Mouse (Mus musculus) lung, postnatal 4 days (tissue): Measurements from ENCODE around the gene Lrrc32.

Source experiments
- DNase-seq, 2 experiments: peaks; one replicate each; pipeline ENCODE4 v3.0.0; 2021

Gene Lrrc32

DNA sequence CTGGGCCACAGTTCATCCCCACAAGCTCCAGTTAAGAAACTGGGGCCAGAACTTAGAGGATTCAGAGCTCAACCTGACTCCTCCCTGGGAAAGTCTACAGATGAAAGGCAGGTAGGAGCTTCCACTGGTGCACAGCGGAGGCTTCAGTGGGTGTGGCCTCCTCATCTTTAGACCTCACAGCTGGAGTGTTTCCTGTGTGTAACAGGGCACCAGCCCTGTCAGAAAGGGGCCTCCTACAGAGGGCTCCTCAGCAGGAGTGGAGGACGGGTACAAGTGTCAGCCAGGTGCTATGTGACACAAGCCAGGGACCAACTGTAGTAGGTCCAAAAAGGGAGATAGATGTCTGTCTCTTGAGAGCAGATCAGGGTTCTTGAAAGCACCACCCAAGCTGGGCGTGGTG lies 24.2 kb downstream of the Lrrc32 start:
- DNase-seq = no peak

DNA sequence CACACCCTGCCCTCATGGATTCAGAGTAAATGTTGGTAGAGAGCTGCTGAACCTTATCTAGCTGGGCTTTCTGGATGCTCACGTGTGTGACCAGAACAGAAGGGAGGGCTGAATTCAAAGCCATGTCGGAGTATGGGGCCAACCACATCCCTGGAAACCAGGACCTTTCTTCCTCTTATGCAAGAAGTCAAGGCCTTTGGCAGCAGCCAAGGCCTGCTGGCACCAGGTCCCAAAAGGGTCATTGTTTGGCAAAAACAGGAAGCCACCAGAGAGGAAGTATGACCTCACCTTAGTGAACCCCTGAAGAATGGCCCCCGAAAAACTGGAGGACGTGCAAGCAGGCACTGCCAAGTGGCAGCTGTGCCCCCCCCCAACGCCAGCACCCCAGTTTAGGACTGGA lies 33.5 kb downstream of the Lrrc32 start:
- DNase-seq = peak; percentile 55 to 73

DNA sequence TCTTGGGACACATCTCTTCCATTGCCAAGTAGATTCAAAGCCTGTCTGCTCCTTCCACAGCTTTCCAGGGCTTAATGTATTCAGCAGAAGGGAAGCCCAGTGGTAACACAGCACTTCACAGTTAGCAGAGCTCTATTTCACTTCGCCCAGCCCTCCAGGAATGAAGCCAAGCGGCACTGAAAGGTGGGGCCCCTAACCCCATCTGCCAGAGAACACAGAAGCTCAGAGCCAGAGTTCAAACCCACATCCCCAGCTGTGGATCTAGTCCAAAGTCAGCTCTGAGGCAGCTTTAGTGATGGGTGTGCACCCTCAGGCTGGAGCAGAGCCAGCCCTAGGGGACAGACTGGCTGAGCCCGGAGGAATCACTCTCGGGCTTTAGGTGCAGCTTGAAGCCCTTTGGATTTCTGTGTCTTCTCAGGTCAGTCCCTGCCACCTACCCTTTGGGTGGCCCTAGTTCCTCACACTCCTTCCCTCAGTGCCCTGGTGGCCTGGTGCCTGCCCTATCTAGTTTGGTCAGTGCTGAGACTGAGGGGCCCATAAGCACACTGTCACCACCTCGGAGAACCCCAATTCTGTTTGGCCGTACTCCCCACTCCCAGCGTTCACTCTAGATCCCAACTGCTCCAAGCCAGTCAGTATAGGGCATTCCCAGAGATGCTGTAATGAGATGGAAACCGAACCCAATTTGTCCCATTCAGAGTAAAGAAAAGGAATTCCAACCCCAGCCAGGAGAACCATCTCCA lies 34.2 kb downstream of the Lrrc32 start:
- peak; percentile 56 to 76 for DNase-seq

DNA sequence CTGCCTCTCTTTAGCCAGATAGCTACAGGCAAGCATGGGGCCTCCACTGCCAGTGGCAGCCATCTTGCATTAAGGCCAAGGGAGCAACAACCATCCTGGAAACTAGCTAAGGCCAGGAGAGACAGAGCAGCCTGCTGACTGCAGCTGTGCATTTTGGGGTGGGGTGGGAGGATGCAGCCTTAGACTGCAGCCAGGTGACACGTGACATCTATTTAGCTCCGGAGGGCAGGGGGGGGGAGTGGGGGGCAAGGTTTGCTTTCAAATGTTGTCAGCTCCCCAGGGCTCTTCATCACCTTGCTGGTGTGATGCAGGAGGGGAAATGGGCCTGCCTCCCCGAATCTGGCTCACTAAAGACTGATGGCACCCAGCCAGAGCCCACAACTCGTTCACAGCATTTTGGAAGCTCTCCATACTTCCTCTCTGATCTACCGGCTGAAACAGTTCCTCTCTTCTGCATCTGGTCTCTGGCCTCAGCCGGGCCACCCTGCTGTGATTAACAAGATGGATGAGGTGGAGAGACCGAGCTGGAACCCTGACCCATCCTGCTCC lies 34.8 kb downstream of the Lrrc32 start:
- DNase-seq = peak; percentile 69 to 81

DNA sequence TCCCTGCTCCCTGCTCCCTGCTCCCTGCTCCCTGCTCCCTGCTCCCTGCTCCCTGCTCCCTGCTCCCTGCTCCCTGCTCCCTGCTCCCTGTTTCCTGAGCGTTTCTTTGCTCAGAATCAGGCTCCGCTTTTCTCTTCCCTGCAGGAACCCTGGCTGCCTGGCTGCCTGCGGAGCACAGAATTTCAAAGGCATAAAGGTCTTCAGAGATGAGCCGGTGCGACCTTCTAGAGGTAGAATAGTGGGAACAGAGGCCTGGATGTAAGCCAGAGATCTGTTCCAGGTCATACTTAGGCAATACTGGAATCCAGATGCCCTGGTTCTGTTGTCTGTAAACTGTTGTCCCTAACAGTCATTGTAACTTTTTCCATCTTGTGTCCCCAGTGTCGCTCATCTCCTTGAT lies 35.3 kb downstream of the Lrrc32 start:
- DNase-seq = no peak

DNA sequence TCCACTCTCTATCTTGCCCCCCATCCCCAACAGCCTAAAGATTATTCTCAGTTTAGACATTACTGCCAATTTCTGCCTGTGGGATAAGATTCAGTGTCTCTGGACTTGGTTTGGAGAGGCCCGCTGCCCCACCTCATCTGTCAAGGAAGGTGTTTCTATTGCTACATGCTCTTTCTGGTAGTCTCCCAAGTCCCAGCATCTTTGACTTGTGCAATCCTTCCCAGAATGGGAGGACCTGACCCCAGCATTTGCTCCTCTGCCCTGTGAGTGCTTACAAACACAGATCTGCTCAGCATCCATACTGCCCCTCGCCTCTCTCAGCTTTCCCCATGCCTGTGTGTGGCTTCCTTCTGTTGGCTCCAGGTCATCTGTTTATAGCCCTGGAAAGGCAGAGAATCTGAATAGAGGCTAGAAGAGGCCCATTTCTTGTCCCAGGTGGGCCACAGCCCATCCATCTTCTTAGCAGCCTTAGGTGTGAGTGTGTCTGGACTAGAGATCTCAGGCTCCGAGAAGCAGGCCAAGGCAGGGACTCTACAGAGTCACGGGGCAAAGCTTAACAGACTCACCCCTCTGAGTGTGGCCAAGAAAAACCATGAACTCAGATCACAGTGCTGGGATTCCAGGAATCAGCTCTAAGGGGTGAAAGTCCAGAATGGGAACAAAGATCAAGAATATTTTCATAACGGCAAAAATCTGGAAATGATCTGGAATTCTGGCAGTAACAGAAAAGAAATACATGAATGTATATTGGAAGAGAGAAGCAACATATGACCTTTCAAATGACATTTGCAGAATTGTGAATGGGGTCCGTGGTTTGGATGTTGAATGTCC lies 36.0 kb downstream of the Lrrc32 start:
- no peak for DNase-seq

DNA sequence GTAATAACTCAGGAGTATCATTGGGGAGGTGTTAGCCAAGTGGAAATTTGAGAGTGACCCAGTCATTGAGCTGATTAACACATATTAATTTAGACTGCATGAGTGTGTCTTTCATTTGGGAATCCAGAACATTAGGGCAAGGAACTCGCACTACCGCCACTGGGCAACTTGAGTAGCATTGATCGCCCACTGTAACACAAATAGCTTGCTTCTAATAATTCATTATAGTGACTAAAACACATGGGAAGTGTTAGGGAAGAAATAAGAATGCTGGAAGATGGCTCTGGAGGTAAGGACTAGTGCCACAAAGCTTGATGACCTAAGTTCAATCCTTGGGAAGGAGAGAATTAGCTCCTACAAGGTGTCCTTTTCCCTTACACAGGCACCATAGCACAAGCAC lies 38.0 kb downstream of the Lrrc32 start:
- no peak for DNase-seq

DNA sequence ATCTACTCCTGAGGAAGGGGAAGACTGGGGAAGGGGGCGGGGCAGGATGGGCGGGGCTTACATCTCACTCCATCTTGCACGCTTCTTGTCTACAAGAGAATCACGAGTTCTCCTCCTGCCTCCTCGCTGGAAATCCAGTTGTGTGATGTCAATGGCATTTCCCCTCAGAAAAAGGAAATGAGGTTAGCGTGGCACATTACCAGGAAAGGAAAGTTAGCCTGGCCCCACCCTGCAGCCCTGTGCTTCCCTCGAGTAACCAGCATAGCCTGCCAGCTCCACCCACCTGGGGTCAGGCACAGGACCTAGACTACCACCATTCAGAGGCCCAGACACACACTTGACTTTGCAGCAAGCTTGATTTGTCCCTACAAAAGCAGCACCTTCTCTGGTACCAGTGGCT lies 42.5 kb downstream of the Lrrc32 start:
- DNase-seq = peak; percentile 59 to 68

DNA sequence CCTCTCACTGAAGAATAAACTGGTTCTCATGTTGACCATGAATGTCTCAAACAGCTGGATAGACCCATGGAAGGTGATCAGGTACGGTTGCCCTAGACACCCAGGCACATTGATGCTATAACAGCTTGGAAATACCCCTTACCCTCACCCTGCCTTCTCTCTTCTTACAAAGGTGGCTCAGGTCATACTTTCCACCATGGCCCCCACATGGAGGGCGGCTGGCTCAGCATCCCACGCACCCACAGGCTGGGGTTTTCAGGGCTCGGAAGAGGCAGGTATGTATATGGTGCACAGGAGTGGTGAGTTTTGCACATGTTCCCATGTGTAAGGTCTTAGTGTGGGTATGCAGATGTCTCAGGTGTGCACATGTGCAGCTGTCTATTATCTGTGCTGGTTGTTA lies 43.9 kb downstream of the Lrrc32 start:
- DNase-seq = no peak

DNA sequence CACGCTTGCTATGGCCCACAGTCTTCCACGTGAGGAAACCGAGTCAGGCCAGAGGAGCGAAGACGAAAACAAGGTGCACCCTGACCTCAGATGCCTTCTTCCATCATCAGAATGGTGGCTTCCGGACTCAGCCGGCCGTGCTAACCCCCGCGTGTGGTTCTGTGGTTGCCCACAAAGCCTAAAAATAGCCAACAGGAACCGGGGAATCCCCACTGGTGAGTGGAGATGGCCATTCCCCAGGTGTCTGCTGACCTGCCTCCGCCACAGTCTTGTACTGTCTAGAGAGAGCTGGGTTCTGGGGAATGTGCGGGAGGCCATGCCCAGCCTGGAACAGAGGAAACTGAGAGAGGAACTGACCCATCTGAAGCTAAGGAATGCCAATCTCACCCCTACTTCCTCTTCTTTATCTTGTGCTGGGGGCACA lies 45.4 kb downstream of the Lrrc32 start:
- DNase-seq = peak; percentile 32 to 41

DNA sequence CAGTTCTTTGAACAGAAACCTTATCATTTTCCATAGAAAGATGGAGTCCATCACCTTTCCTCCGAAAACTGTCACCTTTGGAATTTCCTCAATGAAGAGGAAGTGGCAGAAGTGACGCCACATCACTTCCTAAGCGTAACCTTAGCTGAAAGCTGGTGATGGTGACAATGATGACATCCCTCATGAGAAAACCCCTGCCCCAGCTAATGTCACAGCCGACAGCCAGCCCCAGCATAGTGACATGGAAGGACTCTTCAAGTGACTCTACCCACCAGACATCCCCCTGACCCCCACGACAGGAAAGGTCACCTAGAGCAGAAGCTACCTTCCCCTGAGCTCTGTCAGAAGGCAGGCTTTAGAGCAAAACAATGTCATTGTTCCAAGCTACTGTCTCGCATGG lies 46.1 kb downstream of the Lrrc32 start:
- DNase-seq = no peak

DNA sequence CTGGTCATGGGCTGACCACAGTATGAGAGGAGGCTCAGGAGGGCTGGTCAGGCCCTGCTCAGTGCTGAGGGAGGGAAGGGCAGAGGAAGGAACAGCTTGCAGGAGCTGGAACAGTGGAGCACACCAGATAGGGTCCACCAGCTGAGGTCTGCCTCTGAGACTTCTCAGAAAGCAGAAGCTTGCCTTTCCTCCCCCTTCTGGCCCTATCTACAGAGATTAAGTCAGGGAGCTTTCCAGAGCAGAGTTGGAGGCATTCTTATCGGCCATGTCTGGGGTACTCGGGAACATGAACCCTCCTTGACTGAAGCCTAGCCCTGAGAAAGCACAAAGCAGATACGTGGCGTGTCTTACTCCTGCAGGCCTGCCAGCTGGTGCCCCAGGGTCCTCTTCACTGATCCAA lies 46.8 kb downstream of the Lrrc32 start:
- DNase-seq = no peak

DNA sequence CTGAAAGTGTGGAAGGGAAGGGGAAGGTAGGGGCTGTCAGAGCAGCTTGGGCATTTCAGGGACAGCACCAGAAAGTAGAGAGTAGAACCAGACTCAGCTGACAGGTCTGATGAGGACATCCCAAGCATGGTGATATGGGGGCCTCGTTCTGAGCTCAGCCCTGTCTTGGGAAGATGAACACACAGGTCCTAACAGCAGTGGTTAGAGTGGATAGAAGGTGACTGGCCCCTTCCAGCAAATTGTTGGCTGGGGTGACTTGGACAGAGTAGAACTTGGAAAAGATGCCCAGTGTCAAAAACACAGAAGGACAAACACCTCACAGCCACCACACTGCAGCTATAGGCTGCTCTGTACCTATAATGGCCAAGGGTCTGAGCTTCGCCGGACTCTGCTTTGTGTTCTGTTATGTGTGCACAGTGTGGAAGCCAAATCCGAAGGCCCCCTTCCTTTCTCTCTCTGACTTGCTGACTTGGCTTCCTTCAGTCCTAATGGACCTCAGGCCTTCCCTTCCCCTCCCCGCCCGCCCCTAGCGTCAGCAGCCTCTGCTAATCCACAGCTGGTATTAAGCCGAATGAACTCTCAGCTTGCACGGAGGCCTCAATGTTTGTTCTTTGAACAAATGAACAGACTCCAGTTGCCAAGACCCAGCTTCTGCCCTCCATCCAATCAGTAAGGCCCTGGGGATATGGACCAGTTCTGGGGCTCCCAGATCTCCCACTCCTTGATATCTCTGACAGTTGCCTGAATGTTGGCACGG lies 48.3 kb downstream of the Lrrc32 start:
- DNase-seq = peak in 1 of 2 experiments; percentile 36

DNA sequence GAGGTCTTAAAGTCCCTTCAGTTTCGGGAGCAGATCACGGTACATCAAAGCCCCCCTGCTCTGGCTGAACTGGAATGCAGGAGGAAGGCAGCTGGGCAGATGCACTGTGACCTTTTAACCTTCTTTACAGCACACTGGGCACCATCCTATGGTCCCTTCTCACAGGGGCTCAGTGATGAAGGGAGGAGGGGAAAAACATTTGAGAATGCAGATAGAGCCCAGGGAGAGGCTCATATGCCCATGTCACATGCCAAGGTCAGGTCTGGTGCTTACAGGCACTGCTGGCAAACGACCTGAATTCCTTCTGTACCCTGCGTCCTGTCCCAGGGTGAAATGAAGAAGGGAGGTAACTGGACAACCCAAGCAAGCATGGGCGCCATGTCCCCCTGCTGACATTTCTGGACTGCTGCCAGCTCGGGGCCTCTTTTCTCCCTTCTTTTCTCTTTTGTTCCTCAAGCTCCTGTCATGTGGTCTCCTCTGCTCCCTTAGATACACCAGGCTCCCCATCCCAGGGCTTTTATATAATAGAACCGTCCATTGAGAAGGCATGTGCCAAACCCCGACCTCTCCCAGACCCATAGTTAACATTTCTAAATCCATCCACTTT lies 49.0 kb downstream of the Lrrc32 start:
- DNase-seq = no peak

DNA sequence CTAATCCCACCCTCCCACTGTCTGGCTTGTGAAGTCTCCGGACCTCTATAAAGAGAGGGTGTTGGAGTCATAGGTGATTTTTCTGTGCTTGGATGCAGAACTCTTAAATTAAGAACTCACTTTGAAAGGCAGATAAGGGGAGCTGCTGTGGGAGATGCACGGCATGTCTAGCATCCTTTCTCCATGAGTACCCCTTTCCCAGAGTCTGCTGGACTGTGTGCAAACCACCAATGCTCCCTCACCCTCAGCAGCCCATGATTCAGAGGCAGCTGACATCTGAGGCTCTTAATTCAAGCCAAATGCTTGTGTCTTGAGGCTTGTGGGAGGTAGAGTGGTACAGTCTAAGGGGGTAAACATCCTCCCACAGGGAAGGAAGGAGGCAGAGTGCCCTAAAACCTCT lies 51.8 kb downstream of the Lrrc32 start:
- no peak for DNase-seq

DNA sequence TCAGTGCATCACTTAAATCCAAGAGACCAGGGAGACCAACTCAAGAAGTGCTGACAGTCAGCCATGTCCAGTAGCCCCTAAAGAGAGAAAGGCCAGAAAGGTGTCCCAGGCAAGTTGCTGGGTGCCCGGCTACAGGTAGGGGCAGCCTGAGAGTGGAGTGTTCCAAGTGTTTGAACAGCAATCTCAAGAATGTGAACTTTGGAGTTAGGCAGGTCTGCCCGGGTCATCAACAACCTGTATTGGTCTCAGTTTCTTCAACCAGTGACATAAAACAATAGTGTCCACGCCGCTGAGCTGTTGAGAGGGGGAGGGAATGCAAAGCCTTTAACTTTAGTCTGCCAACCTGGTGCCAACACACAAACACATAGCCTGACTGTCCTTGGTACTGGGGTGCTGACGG lies 52.5 kb downstream of the Lrrc32 start:
- peak in 1 of 2 experiments; percentile 54 for DNase-seq

DNA sequence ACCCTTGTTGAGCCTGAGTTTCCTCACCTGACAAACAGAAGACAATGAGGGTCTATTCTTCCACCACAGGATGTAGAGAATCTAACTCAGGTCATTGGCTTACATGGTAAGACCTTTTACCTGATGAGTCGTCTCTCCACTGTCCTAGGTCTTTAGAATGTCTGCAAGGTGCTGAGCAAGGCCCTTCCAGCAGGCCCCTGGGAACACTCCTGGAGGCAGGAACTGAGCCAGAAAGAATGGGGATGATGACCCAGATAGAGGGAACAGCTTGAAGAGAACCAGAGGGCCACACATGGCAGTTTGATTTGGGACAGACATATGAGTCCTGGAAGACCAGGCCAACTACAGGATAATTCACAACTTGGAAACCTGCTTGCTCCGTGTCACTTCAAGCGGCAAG lies 53.2 kb downstream of the Lrrc32 start:
- no peak for DNase-seq

DNA sequence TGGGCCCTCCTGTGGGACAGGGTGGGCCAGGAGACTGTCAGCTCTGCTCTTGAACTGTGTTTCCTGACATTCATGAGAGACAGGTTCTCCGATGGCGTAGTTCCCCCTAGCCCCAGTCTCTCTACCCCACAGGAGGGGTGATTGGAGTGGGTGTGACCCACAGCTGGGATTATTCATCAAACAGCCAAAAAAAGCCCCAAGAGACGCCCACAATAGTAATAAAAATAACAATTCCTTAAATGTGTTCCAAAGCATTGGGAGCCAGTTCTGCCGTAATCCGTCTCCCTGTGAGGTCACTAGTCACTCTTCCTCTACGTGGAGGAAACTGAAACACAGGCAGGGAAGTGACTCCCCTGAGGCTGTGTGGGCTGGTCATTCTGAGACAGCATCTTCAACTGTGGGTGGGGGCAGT lies 53.7 kb downstream of the Lrrc32 start:
- no peak for DNase-seq

DNA sequence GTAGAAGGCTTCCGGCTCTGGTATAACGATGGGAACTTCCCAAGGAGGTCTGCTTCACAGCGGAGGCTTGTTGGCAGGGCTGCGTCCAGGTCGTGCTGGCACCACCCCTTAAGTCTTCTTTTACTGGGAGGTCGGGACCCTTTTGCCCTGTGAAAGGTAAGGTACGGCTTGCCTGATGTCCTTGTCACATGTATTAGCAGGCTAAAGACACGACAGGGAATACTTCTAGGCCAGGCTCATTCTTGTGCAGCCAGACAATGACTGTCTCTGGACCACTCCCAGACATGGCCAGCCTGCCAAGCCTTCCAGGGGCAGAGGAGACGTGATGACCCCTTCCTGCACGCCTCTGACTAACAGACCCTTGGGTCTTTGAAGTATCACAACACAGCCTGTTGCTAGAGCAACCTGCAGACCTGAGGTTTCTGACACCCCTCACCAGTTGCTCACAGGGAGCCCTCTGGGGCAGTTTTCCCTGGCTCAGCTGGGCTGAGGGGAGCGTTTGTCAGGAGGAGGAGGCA lies 54.8 kb downstream of the Lrrc32 start:
- DNase-seq = peak in 1 of 2 experiments; percentile 43

DNA sequence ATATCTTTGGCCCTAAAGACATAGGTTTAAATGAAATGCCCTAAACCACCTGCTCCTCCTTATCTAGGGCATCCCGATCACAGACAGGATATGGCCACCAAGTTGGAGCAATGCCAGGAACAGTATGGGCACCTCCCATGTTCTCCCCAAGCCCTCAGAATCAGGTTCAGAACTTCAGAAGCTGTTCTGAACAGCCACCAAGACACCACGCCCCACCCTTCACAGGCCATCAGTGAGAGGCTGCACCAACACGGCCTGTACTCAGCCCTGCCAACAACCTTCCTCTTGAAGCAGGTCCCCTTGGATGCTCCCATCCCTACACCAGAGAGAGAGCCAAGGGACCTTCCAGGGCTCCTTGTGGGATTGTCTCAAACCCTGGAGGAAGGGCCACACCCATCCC lies 55.5 kb downstream of the Lrrc32 start:
- peak; percentile 30 to 46 for DNase-seq

DNA sequence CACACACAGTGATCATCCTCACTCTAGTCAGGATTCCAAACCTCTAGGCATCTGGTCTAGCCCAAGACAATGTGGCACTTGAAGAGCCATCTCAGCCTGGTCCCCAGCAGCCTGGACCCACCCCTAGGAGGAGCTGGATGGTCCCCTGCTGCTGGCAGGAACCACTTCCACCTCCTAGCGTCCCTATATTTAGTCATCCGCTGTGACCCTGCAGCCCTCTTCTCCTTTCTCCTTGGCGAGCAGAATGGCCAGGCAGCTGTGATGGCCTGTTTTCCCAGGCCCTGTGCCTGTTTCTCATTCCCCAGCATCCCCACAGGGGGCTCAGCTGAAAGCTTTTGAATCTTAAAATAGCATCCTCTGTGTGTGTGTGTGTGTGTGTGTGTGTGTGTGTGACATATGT lies 59.8 kb downstream of the Lrrc32 start:
- no peak for DNase-seq

DNA sequence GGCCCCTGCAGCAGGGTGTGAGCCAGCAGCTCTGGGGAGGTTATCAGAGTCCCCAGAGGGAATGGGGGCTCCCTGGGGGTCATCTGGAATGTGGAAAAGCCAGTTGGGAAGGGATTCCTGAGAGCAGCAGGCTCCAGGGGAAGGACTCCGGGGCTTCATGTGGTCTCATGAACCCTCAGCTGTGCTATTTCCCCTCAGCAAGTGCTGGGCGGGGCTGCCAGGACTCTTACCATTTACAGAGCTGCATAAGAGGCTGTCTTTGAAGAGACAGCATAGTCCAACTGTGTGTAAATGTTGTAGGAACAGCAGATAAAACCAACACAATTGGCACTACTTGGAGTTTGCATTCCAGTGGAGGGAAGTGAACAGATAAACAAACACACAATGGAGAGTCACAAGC lies 61.5 kb downstream of the Lrrc32 start:
- DNase-seq = peak; percentile 46 to 71

DNA sequence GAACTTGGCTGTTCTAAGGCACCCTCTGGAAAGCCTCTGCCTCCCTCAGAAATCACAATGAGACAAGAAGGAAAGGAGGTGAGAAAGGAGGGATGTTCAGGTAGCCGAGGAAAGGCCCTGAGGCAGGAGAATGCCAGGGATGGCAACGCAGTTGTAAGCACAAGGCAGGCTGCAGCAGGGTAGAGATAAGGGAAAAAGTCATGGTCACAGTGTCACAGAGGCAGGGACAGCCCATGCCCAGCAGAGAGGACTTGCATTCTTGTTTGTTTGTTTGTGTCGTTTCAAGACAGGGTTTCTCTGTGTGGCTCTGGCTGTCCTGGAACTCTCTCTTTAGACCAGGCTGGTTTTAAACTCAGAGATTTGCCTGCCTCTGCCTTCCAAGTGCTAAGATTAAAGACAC lies 62.0 kb downstream of the Lrrc32 start:
- DNase-seq = no peak
